ENCODE assay signal across 9 mouse cellular contexts in the genomic region with DNA sequence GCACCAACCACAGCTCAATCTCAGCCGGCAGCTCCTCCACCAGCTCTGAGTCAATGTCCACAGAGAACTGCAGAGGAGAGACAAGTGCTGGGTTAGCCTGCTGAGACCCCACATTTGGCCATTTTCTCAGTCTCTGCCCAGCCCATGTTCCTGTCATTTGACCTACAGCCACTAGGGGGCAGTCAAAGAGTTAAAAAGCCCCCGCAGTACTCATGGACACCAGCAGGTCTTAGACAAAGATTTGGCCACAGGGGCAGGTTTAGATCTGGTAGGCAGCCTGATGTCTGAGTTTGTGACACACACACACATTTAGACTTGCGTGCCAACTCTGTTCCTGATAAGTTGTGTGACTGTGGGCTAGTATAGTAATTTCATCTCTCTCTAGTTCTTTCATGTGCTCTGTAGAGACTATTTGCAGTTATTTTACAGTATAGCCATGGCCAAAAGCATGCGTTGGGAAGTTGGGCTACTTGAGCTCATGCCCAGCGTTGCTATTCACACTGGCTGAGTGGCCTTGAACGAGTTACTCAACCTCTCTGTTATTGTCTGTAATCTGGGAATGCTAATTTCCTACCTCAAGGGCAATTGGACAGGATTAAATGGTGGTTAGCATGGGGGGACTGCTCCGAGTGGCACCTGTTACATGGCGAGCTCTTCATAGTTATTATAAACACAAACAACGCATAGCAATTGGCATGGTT. TPM values are rescaled to one million over a fixed set of nuclear protein-coding genes. Genes with fewer than 3 reads are reported as not detected.
DNase-seq lines count a peak whose midpoint lies in the region; ATAC-seq and TF ChIP-seq lines count a peak whose summit lies in the region.
"Had no signal": no experiment of that assay in that cellular context is flagged by ENCODE, and none has a peak within 500 bp of the region (broad histone marks: within the 10 kb centered on the region; RNA-seq: fewer than 3 reads in every experiment).

No protein-coding gene starts in this region.

- WGBS in midbrain, embryonic 13.5 days: 56% methylated on average over 9 of the region's 9 CpGs

- no peak overlapping the region for H3K9ac ChIP-seq in midbrain, embryonic 13.5 days (replicated peaks)
- H3K9ac ChIP-seq: neural tube, embryonic 13.5 days had no signal

- H3K36me3 ChIP-seq in midbrain, embryonic 13.5 days: no peaks in the 10 kb centered on the region

- intact Hi-C loops in left cerebral cortex, postnatal 4 days (cut with DNase I): loop anchor here (5.0 to 10.0 kb wide), 2 partner anchors 60 to 208 kb away; no protein-coding TSS in a partner anchor

- H3K4me3 ChIP-seq in layer of hippocampus, adult 2 months: no peak overlapping the region
- H3K4me3 ChIP-seq in midbrain, embryonic 13.5 days (replicated peaks): no peak overlapping the region
- H3K4me3 ChIP-seq: neural tube, embryonic 13.5 days had no signal

- H3K9me3 ChIP-seq in midbrain, embryonic 13.5 days: no peaks in the 10 kb centered on the region
- H3K9me3 ChIP-seq: neural tube, embryonic 13.5 days had no signal

- DNase-seq in layer of hippocampus, adult 2 months (ENCODE audit: low spot score in 2 of 2): peak in 1 of 2 experiments; percentile 59
- DNase-seq in layer of hippocampus, adult 9-11 months: no peak
- DNase-seq in NIH3T3 (ENCODE audit: low read depth): peak; percentile 81
- peak; percentile 84 to 85 for DNase-seq in cerebellum, postnatal 10 days
- peak; percentile 62 for DNase-seq in left cerebral cortex, postnatal 4 days
- DNase-seq in thymus, postnatal 25 days: peak; percentile 60

- no peak overlapping the region for H3K4me2 ChIP-seq in midbrain, embryonic 13.5 days (replicated peaks)
- H3K4me2 ChIP-seq: neural tube, embryonic 13.5 days had no signal

- peak; percentile 97 for TF ChIP-seq CTCF in layer of hippocampus, adult 2 months (conservative IDR thresholded peaks at IDR 0.05)

- H3K27me3 ChIP-seq in midbrain, embryonic 13.5 days: 0 out of 2 replicates have a peak, but pooled peaks cover 9% of the 10 kb centered on the region
- H3K27me3 ChIP-seq: neural tube, embryonic 13.5 days had no signal

- ATAC-seq in granulocyte monocyte progenitor cell, adult 5-6 weeks (replicated peaks; ENCODE audit: poor library complexity, severe bottlenecking): peak; percentile 86
- ATAC-seq in midbrain, embryonic 13.5 days: peak; percentile 17; the same call in 1 of the 2 replicates

- H3K27ac ChIP-seq in layer of hippocampus, adult 2 months: no peak overlapping the region
- no peak overlapping the region for H3K27ac ChIP-seq in midbrain, embryonic 13.5 days
- H3K27ac ChIP-seq: neural tube, embryonic 13.5 days had no signal

- H3K4me1 ChIP-seq in midbrain, embryonic 13.5 days (replicated peaks): peaks cover under 1% of the 10 kb centered on the region; the same call in 1 of the 2 replicates

RNA-seq across cellular contexts. Expression of a gene that starts 6.0 kb away (rescaled TPM):
- 100 to 1,000 TPM; 133 TPM for total RNA-seq in layer of hippocampus, adult 2 months (2021)
- total RNA-seq in granulocyte monocyte progenitor cell, adult 5-6 weeks (2014; fragmentation: Nextera tagmentation): 8.5 and 9.8 TPM in 2 replicates
- 0.60 and 1.8 TPM in 2 replicates for total RNA-seq in granulocyte monocyte progenitor cell, adult 5-6 weeks (2017)
- total RNA-seq in left cerebral cortex, postnatal 4 days (2021): 10 to 100 TPM; 21.4 to 22.2 TPM
- polyA plus RNA-seq in midbrain, embryonic 13.5 days (2015; fragmentation: Nextera tagmentation; extraction: Ambion mirVana): 21.4 and 24.7 TPM in 2 replicates

RNA-seq across cellular contexts. Expression of a gene that starts 29.5 kb away (rescaled TPM):
- total RNA-seq in layer of hippocampus, adult 2 months (2021): 10 to 100 TPM; 10.3 to 16.1 TPM
- total RNA-seq in granulocyte monocyte progenitor cell, adult 5-6 weeks (2014; fragmentation: Nextera tagmentation): not detected in 2 replicates
- total RNA-seq in granulocyte monocyte progenitor cell, adult 5-6 weeks (2017): not detected in 2 replicates
- total RNA-seq in left cerebral cortex, postnatal 4 days (2021): 10 to 100 TPM; 20.3 to 20.5 TPM
- polyA plus RNA-seq in midbrain, embryonic 13.5 days (2015; fragmentation: Nextera tagmentation; extraction: Ambion mirVana): 6.6 and 8.8 TPM in 2 replicates

RNA-seq across cellular contexts. Expression of a gene that starts 37.5 kb away (rescaled TPM):
- 10 to 100 TPM; 38.9 to 40.8 TPM for total RNA-seq in layer of hippocampus, adult 2 months (2021)
- 0.34 and 0.49 TPM in 2 replicates for total RNA-seq in granulocyte monocyte progenitor cell, adult 5-6 weeks (2014; fragmentation: Nextera tagmentation)
- 0.05 and 0.65 TPM in 2 replicates for total RNA-seq in granulocyte monocyte progenitor cell, adult 5-6 weeks (2017)
- 100 to 1,000 TPM; 173 to 176 TPM for total RNA-seq in left cerebral cortex, postnatal 4 days (2021)
- polyA plus RNA-seq in midbrain, embryonic 13.5 days (2015; fragmentation: Nextera tagmentation; extraction: Ambion mirVana): 123 and 141 TPM in 2 replicates

RNA-seq across cellular contexts. Expression of a gene that starts 56.3 kb away (rescaled TPM):
- 100 to 1,000 TPM; 967 to 974 TPM for total RNA-seq in layer of hippocampus, adult 2 months (2021)
- 50.3 and 61.7 TPM in 2 replicates for total RNA-seq in granulocyte monocyte progenitor cell, adult 5-6 weeks (2014; fragmentation: Nextera tagmentation)
- 67.7 and 71.9 TPM in 2 replicates for total RNA-seq in granulocyte monocyte progenitor cell, adult 5-6 weeks (2017)
- 100 to 1,000 TPM; 273 to 276 TPM for total RNA-seq in left cerebral cortex, postnatal 4 days (2021)
- polyA plus RNA-seq in midbrain, embryonic 13.5 days (2015; fragmentation: Nextera tagmentation; extraction: Ambion mirVana): 17.4 and 17.8 TPM in 2 replicates

Comparison
In these comparisons a context has a peak if more than half of its experiments do, and no peak if none do; other contexts are left out.
1. RNA of a gene that starts 6.0 kb away (total RNA-seq): 133 TPM in layer of hippocampus, adult 2 months; 21.4 to 22.2 TPM in left cerebral cortex, postnatal 4 days and 0.60 to 9.8 TPM in granulocyte monocyte progenitor cell, adult 5-6 weeks; every median in the first group is over 4 times any median in the second.
2. RNA of a gene that starts 29.5 kb away (total RNA-seq): 20.3 to 20.5 TPM in left cerebral cortex, postnatal 4 days and 10.3 to 16.1 TPM in layer of hippocampus, adult 2 months; not detected in granulocyte monocyte progenitor cell, adult 5-6 weeks; every median in the first group is over 10 times any median in the second.
3. RNA of a gene that starts 37.5 kb away (total RNA-seq): 173 to 176 TPM in left cerebral cortex, postnatal 4 days and 38.9 to 40.8 TPM in layer of hippocampus, adult 2 months; 0.05 to 0.65 TPM in granulocyte monocyte progenitor cell, adult 5-6 weeks; every median in the first group is over 10 times any median in the second.